Mouse (Mus musculus) embryonic facial prominence, embryonic 14.5 days (tissue): ENCODE data around the gene Ppp3r2. TPM values are rescaled to one million over a fixed set of nuclear protein-coding genes. Genes with fewer than 3 reads are reported as not detected.

Source experiments
- polyA plus RNA-seq: library from polyadenylated mRNA; unstranded; fragments of >200 nt; fragmentation: Nextera tagmentation; extraction: Ambion mirVana; gene quantifications from 2 replicates; pipeline ENCODE4 v1.2.1, GENCODE M21; 2014

Gene Ppp3r2
- polyA plus RNA-seq, 1 experiment from 2014 or later, result 0.13 TPM

Other genes with a start within 250 kb of the Ppp3r2 start
- gene Acnat1, start 208.1 kb downstream of the Ppp3r2 start, polyA plus RNA-seq, result 0.13 TPM in 1 of 2 replicates, not detected in the other
- 0.16 TPM in 1 of 2 replicates, not detected in the other for gene Baat, start 175.5 kb downstream of the Ppp3r2 start, polyA plus RNA-seq
- gene Mrpl50, start 160.9 kb downstream of the Ppp3r2 start, polyA plus RNA-seq, result 75.4 and 78.6 TPM in 2 replicates
- gene Zfp189, start 160.8 kb downstream of the Ppp3r2 start, polyA plus RNA-seq, result 8.8 and 9.7 TPM in 2 replicates
- 0.09 and 0.14 TPM in 2 replicates for gene Aldob, start 132.5 kb downstream of the Ppp3r2 start, polyA plus RNA-seq
- gene Tmem246, start 84.1 kb downstream of the Ppp3r2 start, polyA plus RNA-seq, result 34.0 and 39.2 TPM in 2 replicates
- gene Rnf20, start 50.0 kb downstream of the Ppp3r2 start, polyA plus RNA-seq, result 54.8 and 55.3 TPM in 2 replicates
- gene Grin3a, start 163.7 kb upstream of the Ppp3r2 start, polyA plus RNA-seq, result 3.5 and 3.6 TPM in 2 replicates